Mouse (Mus musculus): ENCODE measurements at regions not wholly inside any gene's neighbourhood (a gene's known extent, or its start where the extent isn't known, plus 50 kb on each side); places are given as distances from the start of the nearest gene placed in this dataset.

DNA sequence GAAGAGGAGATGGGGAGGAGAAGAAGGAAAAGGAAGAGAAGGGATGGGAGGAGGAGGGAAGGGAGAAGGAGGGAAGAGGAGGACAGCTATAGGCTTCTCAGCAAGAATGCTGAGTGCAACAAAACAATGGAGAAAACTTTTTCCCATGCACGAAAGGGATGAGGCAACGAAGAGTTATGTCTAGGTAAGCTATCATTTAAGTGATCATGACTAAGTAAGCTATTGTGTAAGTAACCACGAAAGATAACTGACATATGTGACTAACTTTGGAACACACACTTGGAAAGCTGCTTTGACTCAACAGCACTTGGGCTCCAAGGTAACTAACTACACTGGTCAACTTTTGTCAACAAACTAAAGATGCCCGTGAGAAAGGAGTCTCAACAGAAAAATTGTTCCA is 50.9 kb upstream of the Fstl1 start:
- DNase-seq (ENCODE audit: low spot score in 2 of 2) = no peak
- intact Hi-C loops (cut with DNase I) = no loop called here

DNA sequence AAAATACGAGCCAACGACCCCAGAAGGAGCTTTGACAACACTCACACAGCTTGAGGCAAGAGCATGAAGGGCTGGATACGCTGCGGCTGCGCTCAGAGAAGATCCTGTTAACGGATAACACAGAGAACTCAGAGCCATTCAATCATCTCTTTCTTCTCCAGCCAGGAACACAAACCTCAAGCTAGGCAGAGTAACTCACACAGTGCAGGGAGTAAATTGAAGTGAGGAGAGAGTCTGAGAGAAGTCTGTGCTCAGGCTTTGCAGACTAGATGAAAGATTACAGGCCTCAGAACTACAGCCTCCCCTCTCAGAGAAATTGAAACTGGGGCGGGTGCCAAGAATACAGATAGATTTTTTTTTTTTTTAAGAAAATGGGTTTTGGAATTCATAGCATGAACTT is 60.9 kb upstream of the Ndufb4 start:
- intact Hi-C loops (cut with DNase I) = no loop called here
- DNase-seq (ENCODE audit: low spot score in 2 of 2) = no peak

DNA sequence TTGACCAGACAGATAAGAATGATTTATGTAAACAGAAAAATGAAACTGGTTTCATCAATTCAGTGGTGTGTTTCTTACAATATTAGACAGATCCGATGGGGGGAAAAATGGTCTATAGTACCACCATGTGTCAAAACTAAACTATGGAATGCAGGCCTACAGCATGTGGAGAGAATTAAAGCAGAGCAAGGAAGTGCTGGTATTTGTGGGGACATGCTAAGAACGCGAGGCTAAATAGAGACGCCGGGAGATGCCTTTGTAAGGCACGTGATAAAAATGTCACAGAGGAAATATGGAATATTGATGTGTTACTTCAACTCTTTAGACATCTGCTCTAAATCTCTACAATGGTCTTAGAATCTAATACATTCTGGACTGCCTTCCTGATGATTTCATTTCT is 60.0 kb upstream of the Ndufb4 start:
- intact Hi-C loops (cut with DNase I) = no loop called here
- DNase-seq (ENCODE audit: low spot score in 2 of 2) = no peak

GRCm38 (mm10) chr16:37706242-37706923 is 52.1 kb upstream of the Ndufb4 start:
- no peak for DNase-seq (ENCODE audit: low spot score in 2 of 2)
- intact Hi-C loops (cut with DNase I) = no loop called here

GRCm38 (mm10) chr16:37705209-37705608 is 51.0 kb upstream of the Ndufb4 start:
- intact Hi-C loops (cut with DNase I) = no loop called here
- DNase-seq (ENCODE audit: low spot score in 2 of 2) = no peak

- no peak for DNase-seq (ENCODE audit: low spot score in 2 of 2)
- intact Hi-C loops (cut with DNase I) = loop anchor here (5.0 kb wide), 1 partner anchor 108 kb away; no protein-coding TSS in a partner anchor
Observed at GRCm38 (mm10) chr16:37704461-37705155, 50.4 kb upstream of the Ndufb4 start.

Measured in left cerebral cortex, postnatal 36 days (tissue).